Mouse (Mus musculus): ENCODE measurements at regions not wholly inside any gene's neighbourhood (a gene's known extent, or its start where the extent isn't known, plus 50 kb on each side); places are given as distances from the start of the nearest gene placed in this dataset.

DNA sequence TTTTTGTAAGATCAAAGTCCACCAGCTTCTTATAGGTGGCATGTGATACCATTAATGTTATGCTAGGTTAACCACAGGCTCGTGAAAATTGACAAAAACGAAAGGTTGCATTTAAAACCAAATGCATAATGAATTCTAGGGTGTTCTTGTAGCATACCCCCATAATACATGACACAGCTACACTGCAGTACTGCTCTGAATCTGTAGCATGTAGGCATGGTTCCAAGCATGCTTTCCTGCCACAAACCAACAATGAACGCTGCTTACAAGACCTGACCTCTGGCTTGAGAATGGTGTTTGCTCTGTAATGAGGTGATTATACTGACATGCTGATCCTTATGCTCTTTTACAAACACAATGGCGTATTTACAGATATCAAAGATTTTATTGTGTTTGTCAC, 1020.3 kb downstream of the Pcdh7 start:
- no peaks in the 10 kb centered on the region for H3K27me3 ChIP-seq (ENCODE audit: control insufficient read depth, insufficient read depth, low read length, poor library complexity, severe bottlenecking)
- no peak for TF ChIP-seq CTCF (IDR thresholded peaks at IDR 0.05; ENCODE audit: low read depth, low read length)
- TF ChIP-seq EP300 (IDR thresholded peaks at IDR 0.05; ENCODE audit: insufficient read depth, low read depth, low read length) = no peak
- TF ChIP-seq POLR2A (IDR thresholded peaks at IDR 0.05; ENCODE audit: insufficient read depth, low read length) = no peak
- no peaks in the 10 kb centered on the region for H3K4me1 ChIP-seq (ENCODE audit: control insufficient read depth, insufficient read depth, low read length)
- no peak overlapping the region for H3K27ac ChIP-seq (ENCODE audit: insufficient read depth, low read length)
- no peak overlapping the region for H3K9ac ChIP-seq (ENCODE audit: low read depth, poor library complexity, severe bottlenecking)
- H3K4me3 ChIP-seq (ENCODE audit: low read depth, low read length) = no peak overlapping the region
- H3K9me3 ChIP-seq (replicated peaks; ENCODE audit: control insufficient read depth, insufficient read depth, low read length, poor library complexity, severe bottlenecking) = no peaks in the 10 kb centered on the region
- no peaks in the 10 kb centered on the region for H3K36me3 ChIP-seq (ENCODE audit: control insufficient read depth, insufficient read depth, low read length, poor library complexity, severe bottlenecking)

DNA sequence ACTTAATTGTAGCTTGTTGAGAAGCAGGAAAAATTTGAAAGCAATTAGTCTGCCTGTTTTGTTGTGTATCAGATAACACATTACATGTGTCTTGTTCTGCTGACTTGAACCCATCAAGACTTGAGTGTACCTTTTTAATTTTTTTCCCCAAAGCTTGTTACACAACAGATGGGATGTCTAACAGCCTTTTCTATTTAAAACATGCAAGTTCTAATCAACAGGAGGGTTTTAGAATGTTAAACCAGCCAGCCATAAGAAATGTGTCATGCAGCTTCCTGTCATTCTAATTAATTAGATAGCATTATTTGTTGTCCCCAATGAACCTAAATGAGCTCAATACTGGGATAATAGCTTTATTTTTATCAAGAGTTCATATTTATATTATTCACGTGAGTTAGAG, 1023.0 kb downstream of the Pcdh7 start:
- Histone ChIP-seq H3K9ac (ENCODE audit: low read depth, poor library complexity, severe bottlenecking) (no peak overlapping the region), H3K27ac (ENCODE audit: insufficient read depth, low read length) (no peak overlapping the region), H3K36me3 (ENCODE audit: control insufficient read depth, insufficient read depth, low read length, poor library complexity, severe bottlenecking) (no peaks in the 10 kb centered on the region), H3K4me3 (ENCODE audit: low read depth, low read length) (no peak overlapping the region), H3K4me1 (ENCODE audit: control insufficient read depth, insufficient read depth, low read length) (no peaks in the 10 kb centered on the region), H3K27me3 (ENCODE audit: control insufficient read depth, insufficient read depth, low read length, poor library complexity, severe bottlenecking) (no peaks in the 10 kb centered on the region), H3K9me3 (replicated peaks; ENCODE audit: control insufficient read depth, insufficient read depth, low read length, poor library complexity, severe bottlenecking) (no peaks in the 10 kb centered on the region)
- TF ChIP-seq EP300 (IDR thresholded peaks at IDR 0.05; ENCODE audit: insufficient read depth, low read depth, low read length) (no peak), CTCF (IDR thresholded peaks at IDR 0.05; ENCODE audit: low read depth, low read length) (no peak), POLR2A (IDR thresholded peaks at IDR 0.05; ENCODE audit: insufficient read depth, low read length) (no peak)

DNA sequence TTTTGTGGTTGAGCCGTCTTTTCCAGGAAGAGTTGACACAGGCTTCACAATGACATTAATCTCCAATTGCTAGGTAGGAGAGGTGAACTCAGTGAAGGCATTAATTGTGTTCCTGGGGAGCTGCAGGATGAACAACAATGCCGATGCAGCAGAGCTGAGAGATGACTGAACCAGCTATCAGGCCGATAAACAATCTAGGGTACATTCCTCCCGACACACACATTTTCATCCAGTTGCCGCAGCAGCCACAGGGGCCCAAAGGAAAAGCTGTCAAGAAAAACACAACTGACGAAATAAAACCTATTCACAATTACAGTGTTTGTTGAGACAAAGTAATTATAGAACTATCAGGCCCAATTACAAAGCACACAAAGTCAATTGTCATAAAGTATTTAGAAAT, 1029.9 kb downstream of the Pcdh7 start:
- Histone ChIP-seq H3K27ac (ENCODE audit: insufficient read depth, low read length) (no peak overlapping the region), H3K36me3 (ENCODE audit: control insufficient read depth, insufficient read depth, low read length, poor library complexity, severe bottlenecking) (no peaks in the 10 kb centered on the region), H3K4me1 (ENCODE audit: control insufficient read depth, insufficient read depth, low read length) (no peaks in the 10 kb centered on the region), H3K9ac (ENCODE audit: low read depth, poor library complexity, severe bottlenecking) (no peak overlapping the region), H3K9me3 (replicated peaks; ENCODE audit: control insufficient read depth, insufficient read depth, low read length, poor library complexity, severe bottlenecking) (no peaks in the 10 kb centered on the region), H3K4me3 (ENCODE audit: low read depth, low read length) (no peak overlapping the region), H3K27me3 (ENCODE audit: control insufficient read depth, insufficient read depth, low read length, poor library complexity, severe bottlenecking) (no peaks in the 10 kb centered on the region)
- TF ChIP-seq POLR2A (IDR thresholded peaks at IDR 0.05; ENCODE audit: insufficient read depth, low read length) = no peak
- TF ChIP-seq EP300 (IDR thresholded peaks at IDR 0.05; ENCODE audit: insufficient read depth, low read depth, low read length) = no peak
- no peak for TF ChIP-seq CTCF (IDR thresholded peaks at IDR 0.05; ENCODE audit: low read depth, low read length)

DNA sequence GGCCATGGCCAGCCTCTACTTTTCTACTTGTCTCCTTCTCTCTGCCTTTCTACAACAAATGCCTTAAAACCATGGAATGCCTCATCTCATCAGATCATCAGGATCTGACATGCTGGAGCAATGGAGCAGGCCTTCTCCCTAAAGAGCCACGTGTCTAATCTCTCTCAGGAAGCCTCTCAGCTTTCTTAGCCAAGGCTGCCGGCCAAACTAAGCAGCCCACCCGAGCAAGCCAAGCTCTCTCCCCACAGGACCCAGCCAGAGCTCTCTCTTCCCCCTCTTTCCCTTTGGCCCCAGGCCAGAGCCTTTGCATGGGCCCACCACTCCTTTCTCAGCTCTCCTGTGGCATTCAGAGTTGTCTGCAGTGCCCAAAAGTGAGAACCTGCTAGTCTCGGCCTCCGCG, 1034.0 kb downstream of the Pcdh7 start:
- no peak for TF ChIP-seq EP300 (IDR thresholded peaks at IDR 0.05; ENCODE audit: insufficient read depth, low read depth, low read length)
- TF ChIP-seq CTCF (IDR thresholded peaks at IDR 0.05; ENCODE audit: low read depth, low read length) = no peak
- TF ChIP-seq POLR2A (IDR thresholded peaks at IDR 0.05; ENCODE audit: insufficient read depth, low read length) = no peak
- no peaks in the 10 kb centered on the region for H3K36me3 ChIP-seq (ENCODE audit: control insufficient read depth, insufficient read depth, low read length, poor library complexity, severe bottlenecking)
- no peak overlapping the region for H3K9ac ChIP-seq (ENCODE audit: low read depth, poor library complexity, severe bottlenecking)
- no peaks in the 10 kb centered on the region for H3K27me3 ChIP-seq (ENCODE audit: control insufficient read depth, insufficient read depth, low read length, poor library complexity, severe bottlenecking)
- no peaks in the 10 kb centered on the region for H3K4me1 ChIP-seq (ENCODE audit: control insufficient read depth, insufficient read depth, low read length)
- H3K9me3 ChIP-seq (replicated peaks; ENCODE audit: control insufficient read depth, insufficient read depth, low read length, poor library complexity, severe bottlenecking) = no peaks in the 10 kb centered on the region
- no peak overlapping the region for H3K4me3 ChIP-seq (ENCODE audit: low read depth, low read length)
- no peak overlapping the region for H3K27ac ChIP-seq (ENCODE audit: insufficient read depth, low read length)
